Mouse (Mus musculus) thymus, adult 18-20 months (tissue): ENCODE data around the gene Kin.

Experiments
- DNase-seq, 2 experiments: peaks; one replicate each; pipeline ENCODE4 v3.0.0; 2022; ENCODE audit warnings: mixed read lengths in 2 of 2

The Kin gene

DNA sequence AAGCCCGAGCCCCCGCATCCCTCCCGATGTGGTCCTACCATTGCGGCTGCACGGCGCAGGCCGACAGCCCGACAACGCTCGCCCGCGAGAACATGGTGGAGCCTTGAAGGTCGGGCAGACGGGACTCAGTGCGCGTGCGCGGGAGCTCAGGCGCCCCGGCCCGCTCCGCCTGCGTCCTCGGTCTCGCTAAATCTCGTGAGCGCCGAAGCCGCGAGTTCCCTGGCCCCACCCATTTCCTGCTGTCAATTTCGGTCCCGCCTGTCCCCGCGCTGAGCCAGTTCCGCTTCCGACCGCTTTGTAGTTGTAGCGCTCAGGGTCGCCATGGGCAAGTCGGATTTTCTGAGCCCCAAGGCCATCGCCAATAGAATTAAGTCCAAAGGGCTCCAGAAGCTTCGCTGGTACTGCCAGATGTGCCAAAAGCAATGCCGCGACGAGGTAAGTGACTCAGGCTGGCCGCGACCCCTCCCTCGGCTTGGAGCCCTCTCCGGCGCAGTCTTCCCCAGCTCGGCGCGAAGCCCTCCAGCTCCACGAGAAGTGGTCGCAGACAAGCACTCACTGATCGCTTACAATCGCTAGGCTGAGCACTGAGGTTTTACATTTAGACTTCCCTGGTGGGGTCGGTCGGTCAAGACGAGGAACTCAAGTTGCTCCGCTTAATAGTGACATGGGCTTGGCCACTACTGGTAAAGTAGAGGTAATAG is at the start of gene Kin, which contains the start of gene Atp5c1:
TSS of gene Kin (plus strand) at position 284 of the 701 bp plus-strand sequence.
TSS of gene Atp5c1 (minus strand) at position 201 of the 701 bp plus-strand sequence.
- DNase-seq = peak; percentile 94 to 96

- DNase-seq = no peak
These were observed 46.7 kb upstream of the Kin start for GRCm38 (mm10) chr2:10033684-10034083.

DNA sequence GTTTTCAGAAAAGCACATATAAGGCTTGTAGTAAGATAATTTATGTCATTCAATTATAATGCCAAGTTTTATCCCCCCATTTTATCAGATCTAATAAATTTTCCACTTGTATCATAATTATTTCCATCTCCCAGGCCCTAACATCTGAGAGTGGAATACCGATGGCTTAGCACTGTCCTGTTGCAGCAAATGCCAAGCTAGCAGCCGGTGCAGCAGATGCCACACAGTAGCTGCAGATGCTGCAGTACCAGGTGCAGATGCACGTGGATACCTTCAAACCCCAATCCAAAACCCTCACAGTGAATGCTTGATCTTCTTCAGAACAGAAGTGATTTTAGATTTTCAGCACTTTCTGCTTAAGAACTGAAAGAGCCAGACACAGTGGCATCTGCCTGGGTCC is 45.4 kb upstream of the Kin start:
- DNase-seq = no peak

- DNase-seq = peak in 1 of 2 experiments; percentile 34
These were observed 32.5 kb upstream of the Kin start for GRCm38 (mm10) chr2:10047758-10048436.

GRCm38 (mm10) chr2:10048461-10048860 is 31.9 kb upstream of the Kin start, which contains the start of gene Taf3:
Gene Taf3, minus strand, starts transcription at chr2:10048596.
- peak; percentile 88 to 89 for DNase-seq

- DNase-seq = no peak
These were observed 30.9 kb upstream of the Kin start for GRCm38 (mm10) chr2:10049456-10049855.

DNA sequence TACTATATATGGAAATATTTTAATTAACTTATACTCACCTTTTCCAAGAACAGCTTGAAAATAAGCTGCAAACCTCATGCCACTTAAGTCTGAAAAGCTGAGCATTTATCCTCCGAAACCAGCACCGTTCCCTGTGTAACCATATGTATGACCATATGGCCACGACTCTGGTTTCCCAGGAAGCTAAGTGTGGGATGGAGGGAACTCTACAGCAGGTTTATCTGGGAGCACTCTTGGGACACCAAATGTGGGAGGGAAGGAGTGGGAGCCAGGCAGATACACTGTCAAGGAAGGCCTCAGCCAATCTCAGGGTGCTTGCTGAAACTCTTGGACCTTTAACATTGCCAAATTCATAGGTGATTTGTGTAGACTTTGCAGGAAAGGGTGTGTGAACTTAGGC is 29.5 kb upstream of the Kin start:
- no peak for DNase-seq

DNA sequence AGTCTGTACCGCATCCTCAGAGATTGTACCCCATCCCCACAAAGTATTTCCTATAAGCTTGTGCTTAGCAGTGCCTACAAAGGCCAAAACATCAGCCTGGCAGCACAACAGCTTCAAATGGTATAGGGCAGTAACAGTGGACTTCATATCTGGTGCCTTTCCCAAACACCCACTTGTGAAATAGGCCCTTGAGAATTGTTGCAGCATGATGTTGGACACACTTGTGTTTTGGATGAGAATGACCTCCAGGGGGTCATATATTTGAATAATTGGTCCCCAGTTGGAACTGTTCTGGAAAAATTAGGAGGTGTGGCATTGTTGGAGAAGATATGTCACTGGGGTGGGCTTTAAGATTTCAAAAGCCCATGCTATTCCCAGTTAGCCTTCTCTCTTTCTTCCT is 28.4 kb upstream of the Kin start:
- no peak for DNase-seq

DNA sequence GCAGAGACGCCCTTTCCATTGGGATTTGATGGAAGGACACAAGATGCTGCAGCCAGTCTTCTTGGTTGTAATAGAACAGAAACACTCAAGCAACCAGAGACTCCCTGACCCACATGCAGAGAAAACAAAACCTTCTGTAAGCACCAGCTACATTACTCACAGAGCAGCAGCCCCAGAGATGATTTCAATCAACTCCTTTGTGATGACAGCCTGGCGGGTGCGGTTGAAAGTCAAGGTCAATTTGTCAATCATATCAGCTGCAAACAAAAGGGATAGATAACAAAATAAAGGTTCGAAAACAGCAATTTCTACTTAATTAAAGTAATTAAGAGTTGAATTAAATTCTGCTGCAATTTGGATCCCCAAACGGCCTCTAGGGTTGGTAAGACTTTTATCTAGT is 21.6 kb upstream of the Kin start:
- DNase-seq = no peak

GRCm38 (mm10) chr2:10071751-10072150 is 8.6 kb upstream of the Kin start:
- no peak for DNase-seq

DNA sequence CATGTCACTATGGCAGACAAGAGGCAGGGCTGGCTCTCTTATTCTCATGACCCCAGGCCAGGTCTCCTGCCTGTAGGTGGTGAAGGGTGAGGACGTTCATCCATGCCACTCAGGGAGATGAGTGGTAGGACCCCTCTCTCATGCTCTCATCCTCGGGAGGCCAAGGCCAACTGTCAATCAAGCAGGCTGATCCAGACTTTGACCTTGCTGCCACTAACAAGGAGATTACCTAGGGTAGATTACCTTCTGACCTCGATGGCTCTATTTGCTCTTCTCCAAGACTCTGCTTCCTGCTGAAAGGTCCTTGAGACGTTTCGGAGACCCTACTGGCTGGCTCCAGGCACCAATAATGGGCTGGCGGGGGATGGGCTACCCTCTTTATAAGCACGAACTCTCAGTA is 5.9 kb upstream of the Kin start:
- DNase-seq = no peak

- no peak for DNase-seq
These were observed 3.7 kb upstream of the Kin start for GRCm38 (mm10) chr2:10076675-10077074.

DNA sequence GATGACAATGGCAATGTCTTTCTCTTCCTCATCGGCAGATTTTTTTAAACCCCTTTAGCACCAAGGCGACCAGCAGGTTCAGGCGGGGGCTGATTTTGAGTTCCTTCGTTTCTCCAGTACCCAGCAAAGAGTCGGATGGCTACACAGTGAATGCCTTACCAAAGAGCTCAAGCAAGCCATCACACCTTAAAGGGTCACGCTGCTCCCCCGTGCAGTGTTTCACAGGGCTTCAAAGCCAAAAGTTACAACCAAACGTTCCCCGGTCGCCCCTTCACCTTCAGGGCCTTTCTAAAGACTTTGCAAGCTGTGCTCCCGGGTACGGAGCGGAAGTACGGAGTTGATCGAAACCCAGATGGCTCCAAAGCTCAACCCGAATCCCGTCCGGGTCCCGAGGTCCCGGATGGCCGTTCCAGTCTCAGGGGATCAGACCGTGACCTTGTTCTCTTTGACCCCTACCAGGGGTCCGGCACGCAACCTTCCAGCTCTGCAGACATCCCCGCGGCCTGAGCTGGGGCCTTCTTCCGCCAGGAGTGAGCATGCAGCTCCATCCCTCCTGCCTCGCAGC is 566 bp upstream of the Kin start:
- no peak for DNase-seq

DNA sequence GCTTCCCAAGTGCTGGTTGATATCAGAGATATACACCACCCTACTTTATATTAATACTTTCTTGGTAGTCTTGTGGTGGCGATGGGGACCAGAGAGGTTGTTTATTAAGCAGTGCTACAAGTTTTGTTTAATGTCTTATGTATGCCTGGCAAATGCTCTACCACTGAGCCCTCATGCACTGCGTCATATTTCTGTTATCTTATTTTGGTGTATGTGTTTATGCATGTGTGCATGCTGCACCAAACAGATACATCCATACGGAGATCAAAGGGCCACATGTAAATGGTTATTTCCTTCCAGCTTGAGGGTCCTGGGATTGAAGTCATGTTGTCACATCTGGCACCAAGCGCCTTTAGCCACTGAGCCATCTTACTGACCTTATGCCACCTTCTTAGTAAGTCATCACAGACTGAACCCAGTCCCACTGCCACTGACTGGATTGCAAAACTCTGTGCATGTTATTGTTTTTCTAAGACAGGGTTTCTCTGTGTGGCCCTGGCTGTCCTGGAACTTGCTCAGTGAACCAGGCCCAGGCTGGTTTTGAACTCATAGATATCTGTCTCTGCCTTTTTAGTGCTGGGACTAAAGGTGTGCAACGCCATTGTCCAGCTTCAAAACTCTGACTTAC is 1.2 kb downstream of the Kin start:
- DNase-seq = no peak

- no peak for DNase-seq
These were observed 2.3 kb downstream of the Kin start for GRCm38 (mm10) chr2:10082737-10083136.

DNA sequence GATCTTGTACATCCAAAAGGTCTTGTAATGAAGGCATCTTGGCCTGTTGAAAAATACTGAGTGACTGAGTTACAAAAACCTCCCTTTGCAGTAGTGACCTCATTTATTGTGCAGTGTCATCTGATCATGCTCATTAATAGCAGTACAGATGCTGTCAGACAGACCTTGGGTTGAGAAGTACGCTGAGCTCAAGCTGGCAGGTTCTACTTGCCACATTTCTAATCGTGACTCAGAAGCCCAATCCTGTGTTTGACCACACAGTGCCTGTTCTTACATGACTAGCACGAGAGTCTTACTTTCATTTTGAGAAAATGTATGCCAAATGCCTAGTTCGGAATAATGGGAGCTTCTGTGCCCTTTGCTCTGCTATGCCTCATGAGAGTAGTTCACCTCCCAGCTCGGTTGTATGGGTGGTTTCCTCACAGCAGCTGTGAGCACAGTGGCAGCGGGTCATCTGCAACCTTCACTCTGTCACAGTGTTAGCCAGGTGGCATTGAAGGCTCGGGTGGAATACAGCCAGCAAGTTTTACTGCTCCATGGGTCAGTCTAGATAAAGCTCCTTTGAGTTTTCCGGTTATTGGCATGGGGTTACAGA is 7.0 kb downstream of the Kin start:
- no peak for DNase-seq

GRCm38 (mm10) chr2:10094327-10095100 is 14.1 kb downstream of the Kin start:
- no peak for DNase-seq

- DNase-seq = no peak
These were observed 18.3 kb downstream of the Kin start for GRCm38 (mm10) chr2:10098598-10099215.

- DNase-seq = no peak
These were observed 20.1 kb downstream of the Kin start for GRCm38 (mm10) chr2:10100471-10100870.

GRCm38 (mm10) chr2:10101180-10101579 is 20.8 kb downstream of the Kin start:
- DNase-seq = no peak

DNA sequence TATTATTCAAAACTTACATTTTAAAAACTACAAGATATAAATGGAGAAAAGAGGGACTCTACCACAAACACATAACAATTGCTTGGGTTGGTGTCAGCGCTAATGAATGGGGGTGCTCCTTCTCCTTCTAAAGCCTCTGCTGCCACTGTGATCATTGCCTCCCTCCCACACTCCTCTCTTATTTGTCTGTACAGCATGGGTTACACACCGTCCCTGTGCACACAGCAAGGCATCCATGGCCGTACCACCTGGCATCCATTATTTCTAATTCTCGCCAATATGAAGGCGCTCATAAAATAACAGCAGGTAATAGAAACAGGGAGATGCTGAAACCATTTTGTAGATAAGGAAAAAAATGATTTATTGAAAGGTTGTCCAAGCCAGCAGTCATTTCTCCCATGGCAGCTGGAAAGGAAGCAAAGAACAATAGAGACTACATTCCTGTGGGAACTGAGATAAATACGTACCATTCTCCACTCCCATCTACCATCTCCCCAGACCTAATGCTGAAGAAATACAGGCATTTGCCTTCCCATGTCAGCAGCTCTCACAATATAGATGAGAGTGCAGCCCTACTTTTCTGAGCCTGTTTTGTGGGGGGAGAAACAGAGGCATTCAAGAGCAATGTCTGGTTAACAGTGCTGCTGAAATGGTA is 28.3 kb downstream of the Kin start:
- DNase-seq = no peak
